Mouse (Mus musculus) liver, adult 2 months (tissue): ENCODE data around the gene Vangl1.

Source experiments
- CTCF ChIP-seq: fragments of 200-500 bp; IDR thresholded peaks from 2 replicates; pipeline ENCODE4 v1.5.1; 2011; ENCODE audit warnings: low read depth, low read length, control low read depth
- POLR2A ChIP-seq: fragments of 200-500 bp; IDR thresholded peaks from 2 replicates; pipeline ENCODE4 v1.6.1; 2011; ENCODE audit warnings: low read length, control low read depth; ENCODE audit not compliant: insufficient read depth; ENCODE audit errors: extremely low read depth

- TF ChIP-seq POLR2A (no peak), CTCF (no peak)
These were observed 100.5 kb downstream of the Vangl1 start for GRCm38 (mm10) chr3:102103811-102104565.
